Mouse (Mus musculus) layer of hippocampus, postnatal 36 days (tissue): Measurements from ENCODE around the gene Gpr68. TPM values are rescaled to one million over a fixed set of nuclear protein-coding genes. Genes with fewer than 3 reads are reported as not detected.

Experiments
- DNase-seq, 2 experiments: peaks; one replicate each; pipeline ENCODE4 v3.0.0; 2022
- total RNA-seq, 2 experiments: library from RNA; stranded (reverse); gene quantifications; 2 replicates each; pipeline ENCODE4 v1.2.3; 2021

The Gpr68 gene
- total RNA-seq, 2 experiments from 2014 or later: 22.7 to 24.7 TPM

GRCm38 (mm10) chr12:100910731-100911130, 2.7 kb upstream of the Gpr68 start:
- peak in 1 of 2 experiments; percentile 32 for DNase-seq

- DNase-seq: peak in 1 of 2 experiments; percentile 35
These were observed 1.8 kb upstream of the Gpr68 start for GRCm38 (mm10) chr12:100909765-100910164.

GRCm38 (mm10) chr12:100908298-100909034, 468 bp upstream of the Gpr68 start:
- no peak for DNase-seq

GRCm38 (mm10) chr12:100906861-100907260, 1.1 kb downstream of the Gpr68 start:
- DNase-seq: no peak

GRCm38 (mm10) chr12:100903761-100904160, 4.2 kb downstream of the Gpr68 start:
- DNase-seq: no peak

- DNase-seq: no peak
These were observed 6.6 kb downstream of the Gpr68 start for GRCm38 (mm10) chr12:100901386-100901785.

GRCm38 (mm10) chr12:100900901-100901300, 7.1 kb downstream of the Gpr68 start:
- no peak for DNase-seq

GRCm38 (mm10) chr12:100899111-100899640, 8.8 kb downstream of the Gpr68 start:
- DNase-seq: peak; percentile 51

GRCm38 (mm10) chr12:100897736-100898650, 10.0 kb downstream of the Gpr68 start:
- no peak for DNase-seq

- no peak for DNase-seq
These were observed 11.3 kb downstream of the Gpr68 start for GRCm38 (mm10) chr12:100896661-100897060.

- DNase-seq: no peak
These were observed 12.5 kb downstream of the Gpr68 start for GRCm38 (mm10) chr12:100895504-100895903.

- DNase-seq: no peak
These were observed 17.4 kb downstream of the Gpr68 start for GRCm38 (mm10) chr12:100890548-100890947.

GRCm38 (mm10) chr12:100887801-100888258, 20.2 kb downstream of the Gpr68 start:
- DNase-seq: peak; percentile 60 to 65

GRCm38 (mm10) chr12:100886877-100887276, 21.1 kb downstream of the Gpr68 start:
- no peak for DNase-seq

- no peak for DNase-seq
These were observed 22.4 kb downstream of the Gpr68 start for GRCm38 (mm10) chr12:100885585-100885984.

GRCm38 (mm10) chr12:100883168-100883567, 24.8 kb downstream of the Gpr68 start:
- no peak for DNase-seq

- DNase-seq: no peak
These were observed 29.4 kb downstream of the Gpr68 start for GRCm38 (mm10) chr12:100878556-100878955.

GRCm38 (mm10) chr12:100877936-100878335, 30.1 kb downstream of the Gpr68 start:
- DNase-seq: no peak

GRCm38 (mm10) chr12:100875960-100876359, 32.0 kb downstream of the Gpr68 start:
- no peak for DNase-seq

GRCm38 (mm10) chr12:100875553-100875952, 32.4 kb downstream of the Gpr68 start:
- no peak for DNase-seq

GRCm38 (mm10) chr12:100873612-100874011, 34.4 kb downstream of the Gpr68 start:
- no peak for DNase-seq

GRCm38 (mm10) chr12:100871841-100872240, 36.2 kb downstream of the Gpr68 start:
- DNase-seq: no peak

GRCm38 (mm10) chr12:100871234-100871633, 36.8 kb downstream of the Gpr68 start:
- no peak for DNase-seq
